Mouse (Mus musculus): ENCODE results near the gene Tmem87a. TPM values are rescaled to one million over a fixed set of nuclear protein-coding genes. Genes with fewer than 3 reads are reported as not detected.

Gene Tmem87a
- total RNA-seq, 4 experiments from 2014 or later: 36.6 to 47.1 (median 43.3) TPM

DNA sequence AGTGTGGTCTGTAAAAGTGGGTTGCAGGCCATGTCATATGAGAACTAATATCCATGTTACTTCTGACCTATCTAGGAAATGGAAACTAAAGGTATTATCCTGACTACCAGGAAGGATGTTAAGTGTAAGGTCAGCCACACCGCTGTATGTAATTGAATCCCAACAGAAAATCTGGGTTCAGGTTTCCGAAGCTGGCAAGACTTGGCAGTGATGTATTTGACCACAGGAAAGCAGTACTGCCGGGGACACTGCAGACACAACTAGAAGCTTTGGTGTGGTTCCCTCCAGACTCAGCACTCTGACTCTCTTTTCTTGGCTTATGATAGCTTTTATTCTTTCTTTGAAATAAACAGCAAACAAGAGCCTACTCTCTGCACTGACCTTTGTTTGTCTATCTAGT lies 37.4 kb downstream of the Tmem87a start:
- DNase-seq (ENCODE audit: low spot score in 2 of 2): peak in 1 of 2 experiments; percentile 31

DNA sequence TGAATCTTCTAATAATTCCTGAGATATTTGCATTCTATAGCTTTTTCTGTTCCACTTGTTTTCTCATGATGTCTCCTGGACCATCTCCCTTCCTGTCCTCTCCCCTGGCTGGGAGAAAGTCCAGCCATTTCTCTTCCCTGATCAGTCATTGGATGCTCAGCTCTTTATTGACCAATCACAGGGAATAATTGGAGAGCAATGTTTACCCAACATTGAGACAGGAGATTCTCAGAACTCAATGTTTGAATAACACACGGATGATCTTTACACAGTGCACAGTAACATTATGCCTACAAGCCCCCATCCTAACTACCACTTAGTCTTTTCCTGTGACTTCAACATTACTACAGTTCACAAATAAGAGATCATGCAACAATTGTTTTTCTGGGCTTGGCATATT lies 43.5 kb downstream of the Tmem87a start:
- no peak for DNase-seq (ENCODE audit: low spot score in 2 of 2)

DNA sequence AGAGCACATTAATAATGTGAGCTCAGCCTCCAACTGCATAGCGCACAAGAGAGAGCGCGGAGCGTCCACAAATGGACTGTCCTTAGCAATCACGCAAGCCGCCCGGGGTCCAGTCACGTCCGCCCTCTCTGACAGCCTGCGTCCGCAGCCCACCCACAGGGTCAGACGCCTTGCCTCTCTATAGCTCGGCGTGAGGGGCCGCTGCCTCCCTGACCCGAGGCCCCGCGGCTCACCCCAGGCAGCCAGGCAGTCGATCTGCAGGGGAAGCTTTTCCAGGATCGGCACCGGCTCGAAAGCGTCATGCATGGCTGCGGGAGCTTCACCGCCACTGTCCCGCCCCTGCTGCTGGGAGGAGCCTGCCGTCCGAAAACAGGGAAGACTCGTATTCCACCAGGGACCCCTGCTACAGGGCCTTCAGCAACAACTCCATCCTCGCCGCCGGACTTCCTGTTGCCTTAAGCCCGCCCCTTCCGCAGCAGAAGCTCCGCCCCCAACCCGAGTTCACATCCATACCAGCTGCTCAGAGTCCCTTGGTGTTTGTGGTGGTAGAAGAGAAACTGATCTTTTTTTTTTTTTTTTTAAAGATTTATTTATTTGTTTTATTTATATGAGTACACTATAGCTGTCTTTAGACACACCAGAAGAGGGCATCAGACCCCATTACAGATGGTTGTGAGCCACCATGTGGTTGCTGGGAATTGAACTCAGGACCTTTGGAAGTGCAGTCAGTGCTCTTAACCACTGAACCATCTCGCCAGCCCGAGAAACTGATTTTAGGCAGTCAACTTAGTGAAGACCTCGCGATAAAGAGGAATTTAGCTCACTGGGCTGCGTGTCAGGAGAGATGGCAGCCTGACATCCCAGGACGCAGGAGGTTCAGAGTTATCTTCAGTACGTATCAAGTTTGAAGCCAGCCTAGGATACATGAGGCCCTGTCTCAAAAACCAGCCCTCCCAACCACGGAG lies 50.9 kb downstream of the Tmem87a start, which contains the start of gene Vps39:
TSS of gene Vps39 (minus strand) at position 456 of the 965 bp plus-strand sequence.
- peak; percentile 79 to 84 for DNase-seq (ENCODE audit: low spot score in 2 of 2)

DNA sequence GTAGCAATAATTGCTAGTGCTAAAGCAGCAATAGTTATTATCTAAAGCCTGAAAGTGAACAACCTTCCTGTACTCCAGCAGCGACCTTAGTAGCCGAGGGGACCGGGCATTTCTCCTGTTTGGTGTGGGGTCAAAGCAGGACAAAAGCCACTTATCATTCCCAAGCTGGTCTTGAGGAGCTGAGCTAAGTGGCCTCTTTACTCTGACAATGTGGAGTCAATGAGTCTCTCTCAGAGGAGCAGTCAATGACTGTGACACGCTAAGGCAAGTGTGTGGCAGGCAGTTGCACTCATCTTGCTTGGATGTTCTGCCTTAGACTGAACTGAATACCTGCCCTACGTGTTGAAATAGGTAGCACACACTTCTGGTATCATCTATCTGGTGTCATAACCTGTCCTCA lies 52.6 kb downstream of the Tmem87a start:
- DNase-seq (ENCODE audit: low spot score in 2 of 2): no peak

DNA sequence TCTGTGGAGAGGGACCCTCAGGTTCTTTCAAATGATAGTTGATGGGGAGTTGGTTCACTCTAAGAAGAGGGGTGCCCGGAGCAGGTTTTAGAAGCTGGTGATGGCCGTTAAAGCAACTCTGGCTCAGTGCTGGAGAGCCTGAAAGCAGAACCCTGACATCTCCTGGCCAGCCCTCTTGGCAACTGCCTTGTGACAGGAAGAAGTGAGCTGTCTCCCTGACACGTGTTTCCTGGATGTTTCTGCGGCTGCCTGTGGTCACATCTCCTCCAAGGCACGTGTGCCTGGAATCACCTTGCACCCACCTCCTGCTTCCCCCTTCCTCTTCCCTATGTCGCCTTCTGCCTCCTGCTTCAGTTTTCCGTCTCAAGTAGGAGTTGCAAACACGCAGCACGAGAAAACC lies 55.8 kb downstream of the Tmem87a start:
- DNase-seq (ENCODE audit: low spot score in 2 of 2): no peak

DNA sequence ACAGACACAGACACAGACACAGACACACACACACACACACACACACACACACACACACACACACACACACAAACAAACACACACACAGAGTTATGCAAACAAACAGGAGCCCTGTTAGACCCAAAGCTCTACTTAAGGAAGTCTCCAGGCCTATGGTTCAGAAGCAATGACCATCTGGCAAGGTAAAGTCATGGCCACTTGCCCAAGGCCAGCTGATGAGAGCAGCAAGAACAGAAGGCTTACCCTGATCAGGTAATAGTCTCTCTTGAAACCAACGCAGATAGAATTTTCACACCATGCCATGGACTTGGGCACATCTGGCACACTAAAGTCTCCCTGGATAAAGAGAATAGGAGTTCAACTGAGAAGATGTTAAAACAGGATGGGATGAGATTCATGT lies 62.2 kb downstream of the Tmem87a start:
- DNase-seq (ENCODE audit: low spot score in 2 of 2): no peak

DNA sequence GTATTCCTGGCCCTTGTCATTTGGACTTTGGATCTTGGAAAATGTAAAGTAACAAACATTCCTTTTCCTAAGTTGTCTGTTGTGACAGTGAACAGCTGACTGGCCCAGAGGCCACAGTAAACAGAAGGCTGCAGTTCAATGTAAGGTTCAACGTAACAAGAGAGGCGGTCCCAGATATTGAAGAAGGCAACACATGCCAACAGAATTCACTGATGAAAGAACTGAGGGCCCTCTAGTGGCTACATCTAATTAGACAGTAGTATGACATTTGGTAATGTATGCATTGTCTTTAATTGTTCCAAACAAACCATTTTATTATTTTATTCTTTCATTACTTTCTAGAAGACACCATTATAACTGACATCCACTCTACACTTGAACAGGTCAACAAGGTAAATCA lies 66.0 kb downstream of the Tmem87a start:
- no peak for DNase-seq (ENCODE audit: low spot score in 2 of 2)

DNA sequence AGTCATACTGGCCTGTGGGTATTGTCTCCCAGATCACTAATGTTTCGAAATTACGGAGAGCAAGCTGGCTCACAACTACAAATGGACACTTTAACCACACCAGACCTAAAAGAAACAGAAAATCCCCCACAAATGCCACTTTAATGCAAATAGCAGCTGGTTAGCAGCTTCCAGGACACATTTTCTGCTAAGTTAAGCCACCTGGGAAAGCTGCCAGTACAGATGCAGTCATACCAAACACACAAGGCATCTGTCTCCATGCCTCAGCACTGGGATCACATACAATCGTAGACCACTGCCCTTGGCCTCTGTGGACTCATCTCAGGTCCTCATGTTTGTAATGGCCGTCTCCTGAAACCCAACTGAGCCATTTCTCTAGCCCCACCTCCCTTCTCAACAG lies 72.3 kb downstream of the Tmem87a start:
- DNase-seq (ENCODE audit: low spot score in 2 of 2): no peak

DNA sequence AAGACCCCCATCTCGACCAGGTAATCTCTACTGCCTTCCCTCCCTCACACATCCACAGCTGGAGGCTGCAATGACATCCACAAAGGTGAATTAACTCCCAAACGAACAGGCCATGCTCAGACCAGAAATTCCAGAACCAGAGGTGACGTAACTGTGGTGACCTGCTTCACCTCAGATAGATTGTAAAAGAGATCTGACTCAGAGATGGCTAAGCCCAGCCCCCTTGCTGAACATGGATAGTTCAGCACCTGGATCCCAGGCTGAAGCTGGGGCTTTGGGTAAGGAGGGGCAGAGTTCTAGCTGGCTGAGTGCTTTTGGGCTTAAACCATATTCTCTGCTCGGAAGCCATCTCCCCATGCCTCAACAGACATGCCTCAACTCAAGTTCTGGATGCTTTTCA lies 88.8 kb downstream of the Tmem87a start:
- DNase-seq (ENCODE audit: low spot score in 2 of 2): no peak

DNA sequence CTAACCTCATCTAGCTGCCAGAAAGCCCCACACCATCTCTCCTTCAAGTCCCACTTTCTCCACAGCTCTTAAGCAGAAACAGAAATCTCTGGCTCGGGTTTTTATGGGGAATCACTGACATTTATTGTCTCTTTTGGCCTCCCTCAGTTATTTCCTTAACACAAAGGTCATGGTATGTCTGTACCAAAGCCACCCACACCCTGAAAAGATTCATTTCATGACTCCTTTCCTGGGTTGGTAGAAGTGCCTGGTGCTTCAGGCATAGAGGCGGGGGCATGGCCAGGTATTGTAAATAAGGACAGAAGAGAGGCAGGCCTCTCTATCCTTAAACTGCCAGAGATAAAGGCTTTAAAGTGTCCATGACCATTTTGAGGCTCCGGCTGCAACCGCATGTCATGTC lies 89.4 kb downstream of the Tmem87a start:
- DNase-seq (ENCODE audit: low spot score in 2 of 2): no peak

DNA sequence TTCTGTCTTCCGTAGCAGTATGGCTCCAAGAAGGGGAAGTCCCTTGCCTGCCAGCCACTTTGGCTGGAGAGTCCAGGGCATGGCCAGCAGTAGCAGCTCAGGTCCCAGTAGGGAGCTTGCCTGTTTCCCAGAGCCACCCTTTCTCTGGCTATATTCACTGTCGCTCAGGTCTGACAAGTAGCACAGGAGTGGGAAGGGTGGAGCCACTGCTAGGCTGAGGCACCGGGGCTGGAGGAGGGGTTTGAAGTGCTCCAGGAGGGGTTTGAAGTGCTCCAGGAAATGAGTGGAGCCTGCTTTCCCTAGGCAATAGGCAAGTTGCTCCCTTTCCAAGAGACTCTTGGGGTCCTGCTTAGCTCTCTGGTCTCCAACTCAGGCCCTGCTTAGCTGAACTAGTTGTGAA lies 89.9 kb downstream of the Tmem87a start, which contains the start of gene Pla2g4f:
TSS of gene Pla2g4f (minus strand) at position 190 of the 400 bp plus-strand sequence.
- no peak for DNase-seq (ENCODE audit: low spot score in 2 of 2)

DNA sequence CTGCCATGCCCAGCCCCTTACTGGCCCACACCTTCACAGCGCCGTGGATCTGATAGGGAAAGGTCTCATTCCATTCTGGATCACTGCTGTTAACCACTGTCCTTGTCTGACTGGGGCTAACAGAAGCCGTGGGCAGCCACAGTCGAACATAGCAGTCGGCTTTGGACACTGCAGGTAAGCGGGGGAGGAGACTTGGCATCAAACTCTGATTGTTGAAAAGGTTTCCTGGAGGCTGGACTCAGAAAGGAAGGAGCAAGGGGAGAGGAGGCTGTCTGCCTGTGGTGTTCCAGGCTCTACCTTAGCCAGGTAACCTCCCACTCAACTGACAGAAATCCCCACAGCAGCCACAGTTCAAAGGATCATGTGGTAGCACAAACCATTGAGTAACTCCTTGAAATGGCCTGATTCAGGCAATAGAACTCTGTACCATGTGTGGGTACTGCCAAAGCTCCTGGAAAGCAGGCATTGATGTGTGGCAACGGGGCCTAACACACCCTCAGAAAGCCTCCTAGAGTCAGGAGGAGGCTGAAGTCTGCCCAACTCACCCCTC lies 91.6 kb downstream of the Tmem87a start:
- no peak for DNase-seq (ENCODE audit: low spot score in 2 of 2)

Other genes with a start within 250 kb of the Tmem87a start
- gene Ehd4, start 249.5 kb downstream of the Tmem87a start, total RNA-seq (2022): 10 to 100 TPM; 19.2 to 29.3 (median 25.5) TPM
- gene Pla2g4e, start 158.8 kb downstream of the Tmem87a start, total RNA-seq (2022): 10 to 100 TPM; 24.1 to 25.4 (median 25.0) TPM
- not detected for gene Pla2g4d, start 114.9 kb downstream of the Tmem87a start, total RNA-seq (2022)
- gene Pla2g4f, start 89.9 kb downstream of the Tmem87a start, total RNA-seq (2022): not detected
- gene Vps39, start 51.0 kb downstream of the Tmem87a start, total RNA-seq (2022): 10 to 100 TPM; 19.9 to 26.3 (median 22.9) TPM
- 10 to 100 TPM; 36.3 to 42.9 (median 37.6) TPM for gene Ganc, start 217 bp downstream of the Tmem87a start, total RNA-seq (2022)
- gene Capn3, start 51.9 kb upstream of the Tmem87a start, total RNA-seq (2022): 100 to 1,000 TPM; 126 to 145 (median 128) TPM
- gene Zfp106, start 159.7 kb upstream of the Tmem87a start, total RNA-seq (2022): 100 to 1,000 TPM; 643 to 705 (median 689) TPM
- 10 to 100 TPM; 40.5 to 52.2 (median 44.5) TPM for gene Snap23, start 163.6 kb upstream of the Tmem87a start, total RNA-seq (2022)
- 1 to 10 TPM; 6.6 to 9.5 (median 7.1) TPM for gene Haus2, start 205.3 kb upstream of the Tmem87a start, total RNA-seq (2022)
- 10 to 100 TPM; 11.6 to 14.0 (median 11.9) TPM for gene Lrrc57, start 205.4 kb upstream of the Tmem87a start, total RNA-seq (2022)
- gene Stard9, start 225.0 kb upstream of the Tmem87a start, total RNA-seq (2022): 1 to 10 TPM; 1.7 to 2.5 (median 2.0) TPM

All from gastrocnemius, adult 8-10 months (tissue).